Mouse (Mus musculus) heart, adult 11 months (tissue): Measurements from ENCODE around the gene Nme7.
A peak's percentile ranks its signal among the peaks of the same experiment; 100 is the strongest.

Source experiments
- DNase-seq: peaks from one replicate; pipeline ENCODE4 v3.0.0; 2022

The Nme7 gene

DNA sequence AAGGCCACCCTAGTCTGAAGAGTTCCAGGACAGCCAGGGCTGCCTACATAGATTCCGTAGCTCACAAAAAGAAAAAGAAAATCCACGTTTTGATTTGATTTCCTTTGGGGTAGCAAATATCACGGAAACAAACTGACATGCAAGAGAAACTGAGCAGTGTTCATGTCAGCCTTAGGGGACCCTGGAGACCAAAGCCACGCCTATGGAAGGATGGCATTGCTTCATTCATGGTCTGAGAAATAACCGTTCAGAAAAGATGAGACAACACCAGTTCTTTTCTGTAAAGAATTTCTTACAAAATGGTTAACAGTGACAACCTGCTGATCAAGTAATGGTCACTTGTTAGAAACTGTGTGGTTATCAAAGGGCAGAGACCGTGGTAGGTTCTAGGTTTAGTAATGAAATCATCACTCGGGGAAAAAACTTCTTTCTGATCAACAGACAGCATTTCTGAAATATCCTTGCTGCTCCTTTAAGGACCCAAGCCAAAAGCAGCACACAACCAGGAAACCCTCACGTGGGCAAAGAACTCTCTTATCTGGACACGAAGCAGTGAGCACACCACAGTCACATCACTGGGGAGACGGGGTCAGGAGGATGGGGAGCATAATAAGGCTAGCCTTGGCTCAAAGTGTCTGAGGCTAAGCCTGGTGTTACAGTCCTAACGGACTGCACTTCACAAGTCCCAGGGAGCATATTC lies 136.9 kb downstream of the Nme7 start:
- DNase-seq, result no peak

DNA sequence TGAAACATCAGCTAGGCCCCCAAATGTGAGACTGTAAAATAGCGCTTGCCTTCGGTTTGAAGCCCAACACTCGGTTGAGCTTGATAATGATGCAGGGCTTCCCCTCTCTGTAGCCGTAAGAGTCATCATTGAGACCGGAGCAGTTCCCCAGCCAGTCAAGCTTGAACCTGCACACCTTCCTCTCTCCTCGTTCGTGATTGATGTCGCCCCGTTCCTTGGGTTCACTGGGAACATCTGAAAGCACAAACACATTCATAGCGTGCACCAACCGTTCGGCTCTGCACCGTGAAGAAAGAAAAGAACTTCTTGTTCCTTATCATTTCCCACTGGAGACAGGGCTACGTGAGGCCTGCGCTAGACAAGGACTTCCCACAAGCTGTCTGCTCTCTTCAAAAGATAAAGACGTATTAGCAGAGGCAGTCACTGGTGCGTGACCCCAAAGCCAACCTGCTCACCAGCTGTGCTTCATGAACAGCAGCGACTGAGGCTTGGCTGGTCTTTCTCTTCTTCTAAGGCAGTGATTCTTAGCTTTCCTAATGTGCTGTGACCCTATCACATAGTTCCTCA lies 137.6 kb downstream of the Nme7 start:
- peak; percentile 92 for DNase-seq

DNA sequence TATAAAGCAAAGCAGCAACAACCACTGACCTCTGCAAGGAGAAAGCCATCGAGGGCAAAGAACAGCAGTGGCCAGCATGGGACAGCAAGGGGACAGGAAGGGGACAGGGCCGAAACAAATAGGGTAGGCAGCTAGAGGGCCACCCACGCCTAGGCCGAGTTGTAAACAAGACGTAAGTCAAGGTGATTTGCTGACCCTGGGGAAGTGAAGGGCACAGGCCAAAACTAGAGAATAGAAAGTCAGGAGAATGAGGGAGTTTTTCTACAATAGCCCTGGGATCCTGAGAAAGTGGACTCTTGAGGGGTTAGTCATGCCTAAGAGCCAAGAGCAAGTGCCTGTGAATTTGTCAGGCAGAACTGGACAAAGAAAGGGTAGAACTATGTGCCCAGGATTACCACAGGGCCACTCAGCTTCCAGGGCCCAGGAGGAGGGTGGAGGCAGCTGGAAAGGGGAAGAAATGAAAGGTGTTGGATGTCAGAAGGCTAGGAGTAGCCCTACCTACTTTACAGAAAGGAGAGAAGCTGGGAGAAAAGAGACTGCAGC lies 141.8 kb downstream of the Nme7 start:
- no peak for DNase-seq

- no peak for DNase-seq
These were observed 142.6 kb downstream of the Nme7 start for GRCm38 (mm10) chr1:164446535-164446934.

GRCm38 (mm10) chr1:164447521-164447920 lies 143.6 kb downstream of the Nme7 start:
- DNase-seq, result no peak

DNA sequence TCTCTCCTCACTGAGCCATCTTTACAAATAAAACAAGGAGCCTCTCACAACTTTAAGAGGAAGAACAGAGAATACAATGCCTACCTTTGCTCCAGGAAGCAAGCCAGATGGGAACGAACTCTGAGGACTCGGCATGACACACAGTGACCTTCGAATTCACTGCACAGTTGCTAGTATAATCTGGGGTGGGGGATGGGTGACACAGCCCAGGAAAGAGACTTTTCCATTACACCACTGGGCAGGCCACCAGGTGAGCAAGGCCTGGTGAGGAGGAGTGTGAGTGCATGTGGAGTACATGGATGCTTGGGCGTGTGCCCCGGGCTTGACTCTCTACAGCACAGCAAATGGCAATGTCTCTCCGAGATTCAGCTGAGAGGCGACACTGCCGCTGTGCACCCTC lies 145.7 kb downstream of the Nme7 start:
- no peak for DNase-seq

DNA sequence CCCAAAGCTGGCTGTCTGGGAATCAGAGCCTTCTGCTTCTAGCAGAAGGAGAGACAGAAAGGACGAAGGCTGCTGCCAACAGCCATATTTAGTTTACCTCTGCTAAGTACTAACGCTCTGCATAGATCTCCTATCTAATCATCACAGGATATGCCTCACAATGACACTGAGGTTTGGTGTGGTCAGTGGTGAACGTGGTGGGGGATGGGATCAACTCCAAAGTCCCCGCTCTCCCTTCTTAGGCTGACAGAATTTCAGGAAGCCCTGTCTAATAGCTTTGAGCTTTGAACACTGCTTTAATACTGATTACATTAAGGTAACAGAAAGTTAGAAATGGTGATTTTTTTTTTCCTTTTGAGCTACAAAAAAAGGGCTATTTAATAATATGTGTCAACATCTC lies 146.3 kb downstream of the Nme7 start:
- DNase-seq, result no peak

DNA sequence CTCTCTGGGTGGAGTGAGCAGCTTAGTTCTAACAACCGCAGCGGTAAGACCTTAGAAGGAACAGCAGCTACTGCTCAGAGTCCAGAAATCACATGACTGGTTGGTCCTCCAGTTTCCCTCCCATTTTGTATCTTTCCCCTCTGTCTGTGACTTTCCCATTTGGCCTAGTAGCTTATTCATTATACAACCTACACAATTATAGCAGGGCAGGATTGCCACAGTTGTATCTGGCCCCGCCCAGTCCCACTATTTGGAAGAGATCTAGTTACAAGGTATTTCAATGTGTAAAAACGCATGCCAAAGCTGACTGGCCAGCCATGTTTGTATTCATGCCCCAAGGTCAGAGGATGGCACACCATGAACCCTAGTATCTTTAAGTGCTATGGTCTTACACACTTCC lies 146.7 kb downstream of the Nme7 start:
- DNase-seq, result no peak

- no peak for DNase-seq
These were observed 147.4 kb downstream of the Nme7 start for GRCm38 (mm10) chr1:164451346-164451745.

GRCm38 (mm10) chr1:164452580-164452979 lies 148.7 kb downstream of the Nme7 start:
- DNase-seq, result no peak

DNA sequence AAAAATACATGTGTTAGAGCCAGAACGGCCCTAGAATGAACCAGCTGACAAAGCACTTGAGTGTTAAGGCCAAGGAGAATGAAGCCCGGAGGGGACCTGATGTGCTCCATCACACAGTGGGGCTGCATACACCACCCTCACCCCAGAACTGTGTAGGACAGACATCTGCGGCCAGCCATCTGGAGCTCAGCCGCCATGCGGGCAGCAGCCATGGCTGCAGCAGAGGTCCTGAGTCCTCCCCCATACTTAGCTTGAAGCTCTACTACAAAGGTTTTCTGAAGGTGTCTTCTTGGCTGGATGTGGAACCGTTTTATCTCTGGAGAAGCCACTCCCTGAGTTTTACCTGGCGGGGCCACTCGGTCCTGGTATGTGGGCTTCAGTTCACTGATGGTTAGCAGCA lies 149.2 kb downstream of the Nme7 start:
- no peak for DNase-seq

DNA sequence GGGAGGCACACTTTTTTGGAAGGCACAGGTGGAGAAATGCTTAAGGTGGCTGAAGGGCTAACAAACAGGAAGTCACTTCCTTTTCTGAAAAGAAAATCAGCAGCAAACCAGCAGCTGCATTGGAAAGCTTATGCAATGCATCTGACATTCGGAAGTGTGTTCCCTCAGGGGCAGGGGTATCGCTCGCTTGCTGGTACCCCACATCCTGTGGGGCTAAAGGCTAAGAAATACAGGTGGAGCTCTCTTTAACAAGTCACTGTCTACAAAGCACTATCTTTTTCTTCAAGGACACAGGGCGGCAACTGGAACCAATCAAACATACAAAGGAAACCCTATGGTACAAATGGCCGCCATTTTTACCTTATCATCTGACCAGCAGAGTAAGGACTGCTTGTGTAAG lies 149.8 kb downstream of the Nme7 start:
- DNase-seq, result no peak

GRCm38 (mm10) chr1:164454747-164455400 lies 151.0 kb downstream of the Nme7 start:
- DNase-seq, result peak; percentile 93

DNA sequence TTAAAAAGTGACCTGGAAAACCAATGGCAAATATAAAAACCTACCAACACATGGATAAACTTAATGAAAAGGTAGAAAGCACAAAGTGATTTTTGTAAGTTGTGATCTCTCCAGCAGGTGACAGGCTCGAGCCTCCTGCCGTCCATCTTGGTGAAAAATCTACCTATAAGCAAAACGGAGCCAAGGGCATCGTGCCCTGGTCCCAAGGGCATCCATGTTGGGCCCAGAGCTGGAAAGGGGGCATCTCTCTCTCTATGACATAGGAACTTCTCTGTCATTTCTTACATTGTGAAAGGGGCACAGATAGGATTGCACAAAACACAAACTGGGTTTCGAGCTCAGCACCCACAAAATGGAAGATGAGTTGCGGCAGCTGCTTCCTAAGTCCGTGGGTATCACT lies 151.7 kb downstream of the Nme7 start:
- no peak for DNase-seq

DNA sequence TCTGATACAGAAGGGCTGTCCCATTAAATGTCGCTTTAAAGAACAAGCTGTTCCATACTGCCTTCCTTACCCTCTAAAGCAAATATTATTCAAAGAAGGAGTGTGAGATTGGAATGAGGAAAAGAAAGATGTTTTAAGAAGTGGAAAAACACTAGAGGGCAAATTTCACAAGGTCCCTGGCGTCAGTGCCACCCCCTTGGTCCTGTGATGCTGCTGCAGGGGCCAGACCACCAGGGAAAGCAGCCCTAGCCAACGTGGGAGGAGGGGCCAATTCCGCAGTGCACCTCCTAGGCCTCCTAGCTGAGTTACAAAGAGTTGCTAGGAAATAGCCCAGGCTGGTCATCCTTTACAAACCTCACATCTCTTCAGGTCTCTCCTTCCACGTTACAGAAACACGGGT lies 152.1 kb downstream of the Nme7 start:
- DNase-seq, result no peak

DNA sequence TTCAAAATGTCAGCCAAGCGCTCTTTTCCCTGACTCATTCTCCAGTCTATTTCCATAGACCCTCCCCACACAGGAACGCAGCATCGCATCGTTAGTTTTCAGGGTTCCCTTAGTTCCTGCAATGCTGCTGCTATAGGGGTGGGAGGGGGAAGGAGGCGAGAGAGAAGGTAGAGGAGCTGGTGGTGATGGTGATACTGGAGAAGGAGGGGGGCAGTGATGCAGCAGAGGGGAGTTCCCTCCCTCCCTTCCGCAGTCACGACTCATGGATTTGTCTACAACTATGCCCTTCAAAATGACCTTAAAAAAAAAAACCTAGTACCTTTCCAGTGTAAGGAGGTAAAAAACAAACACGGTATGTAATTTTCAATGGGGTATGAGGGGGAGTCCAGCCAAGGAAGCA lies 152.8 kb downstream of the Nme7 start:
- no peak for DNase-seq

- peak; percentile 98 for DNase-seq
These were observed 153.8 kb downstream of the Nme7 start for GRCm38 (mm10) chr1:164457531-164458244.

DNA sequence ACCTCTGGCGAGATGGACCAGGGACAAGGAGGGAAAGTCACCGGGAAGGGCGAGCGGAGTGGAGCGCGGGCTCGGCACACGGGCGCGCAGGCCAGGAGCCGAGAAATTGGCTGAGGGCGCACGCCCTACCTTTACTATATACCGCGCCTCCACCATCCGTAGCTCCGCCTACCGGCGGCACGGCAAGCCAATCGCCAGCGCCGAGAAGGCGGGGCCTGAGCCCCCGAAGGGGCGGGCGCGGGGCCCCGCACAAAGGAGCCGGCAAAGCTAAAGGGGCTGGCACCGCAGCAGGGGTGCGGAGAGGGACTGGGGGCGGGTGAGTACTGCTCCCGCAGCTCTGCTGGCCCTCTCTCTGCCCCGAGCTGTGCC lies 154.3 kb downstream of the Nme7 start, which contains the start of gene Atp1b1:
Gene Atp1b1 (minus strand): TSS at position 111 of the 369 bp plus-strand sequence.
- peak; percentile 99 for DNase-seq

- DNase-seq, result peak; percentile 98
These were observed 154.7 kb downstream of the Nme7 start for GRCm38 (mm10) chr1:164458621-164459051.

- no peak for DNase-seq
These were observed 155.4 kb downstream of the Nme7 start for GRCm38 (mm10) chr1:164459127-164459905.

DNA sequence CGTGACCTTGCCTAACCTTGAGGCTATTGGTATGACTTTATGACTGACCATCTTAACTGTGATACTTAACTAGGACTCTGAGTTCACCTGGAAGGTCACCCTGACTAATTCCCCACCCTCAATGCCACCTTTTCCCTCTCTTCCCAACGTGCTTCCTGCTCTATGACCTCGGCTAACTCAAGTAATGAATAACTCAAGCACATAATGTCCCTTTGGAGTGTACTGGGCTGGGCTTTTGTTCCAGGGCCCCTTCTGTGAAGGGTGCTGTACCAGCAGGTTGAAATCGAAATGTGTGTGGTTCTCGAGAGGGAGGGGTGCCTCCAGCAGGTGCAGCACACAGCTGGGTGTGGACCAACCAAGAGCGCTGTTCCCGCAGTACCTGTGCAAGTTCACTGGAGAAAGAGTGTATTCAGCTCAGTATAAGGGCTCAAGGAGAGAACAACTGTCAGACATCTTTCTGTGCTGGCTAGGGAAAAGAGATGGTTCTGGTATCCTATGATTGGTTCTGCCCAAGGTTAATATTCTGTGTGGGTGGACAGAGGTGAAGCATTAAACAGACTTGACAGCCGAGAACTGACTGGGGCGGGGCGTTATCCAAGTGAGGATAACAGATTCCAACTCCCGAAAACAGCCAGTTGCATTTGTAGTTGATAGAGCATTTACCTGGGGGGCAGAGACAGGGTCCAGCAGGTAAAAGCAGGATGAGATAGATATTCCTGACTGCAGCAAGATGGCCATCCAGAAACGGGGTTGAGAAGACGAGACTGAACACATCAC lies 157.2 kb downstream of the Nme7 start:
- DNase-seq, result peak; percentile 91

DNA sequence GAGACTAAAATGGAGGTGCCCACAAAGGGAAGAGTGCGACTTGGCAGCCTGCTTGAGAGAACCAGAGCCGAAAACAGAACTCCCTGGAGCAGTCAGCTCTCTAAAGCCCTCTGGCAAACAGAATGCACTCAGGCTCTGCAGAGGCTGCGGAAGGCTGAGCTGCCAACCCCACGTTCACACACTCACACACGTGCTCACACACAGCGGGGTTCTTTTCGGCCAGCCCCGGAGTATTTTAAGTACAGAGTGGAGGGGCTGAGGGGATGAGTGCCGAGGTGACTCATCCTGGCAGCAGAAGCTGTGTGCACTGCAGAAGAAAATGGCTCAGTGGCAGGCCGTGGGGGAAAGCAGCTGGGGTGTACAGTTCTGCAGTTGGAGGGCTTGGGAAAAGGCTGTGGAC lies 157.8 kb downstream of the Nme7 start:
- DNase-seq, result peak; percentile 98
